Mouse (Mus musculus): ENCODE results near the gene Snrk.
A peak's percentile ranks its signal among the peaks of the same experiment; 100 is the strongest.
"Not testable (repeated sequence)": the region's sequence is repeated elsewhere in the genome, so short reads cannot be mapped to it uniquely, and the experiment has no call there.

The Snrk gene

GRCm38 (mm10) chr9:122144776-122145175, 27.7 kb downstream of the Snrk start:
- Histone ChIP-seq H3K36me3 (ENCODE audit: control insufficient read depth, insufficient read depth, low read length, poor library complexity, severe bottlenecking) (peaks cover 8% of the 10 kb centered on the region), H3K27me3 (ENCODE audit: control insufficient read depth, insufficient read depth, low read length, poor library complexity, severe bottlenecking) (no peaks in the 10 kb centered on the region)
- DNase-seq (ENCODE audit: low read depth, low spot score): peak; percentile 16

DNA sequence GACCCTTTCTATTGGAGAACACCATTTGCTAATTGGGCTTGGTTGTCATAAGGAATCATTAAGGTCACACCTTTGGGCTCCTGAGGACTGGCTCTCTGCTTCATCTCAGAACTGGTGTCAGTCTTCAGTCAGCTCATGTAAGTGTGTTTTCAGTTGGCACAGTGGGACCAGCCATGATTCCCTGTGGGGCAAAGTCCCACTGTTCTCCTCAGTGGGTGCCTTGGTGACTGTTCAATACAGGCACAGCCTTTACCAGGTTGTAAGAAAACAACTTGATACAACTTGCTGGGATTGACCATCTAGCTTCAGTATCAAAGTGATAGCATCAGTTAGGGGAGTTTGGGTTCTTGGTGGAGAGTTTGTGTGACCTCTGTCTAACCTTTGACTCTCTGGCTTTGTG, 28.6 kb downstream of the Snrk start:
- Histone ChIP-seq H3K36me3 (ENCODE audit: control insufficient read depth, insufficient read depth, low read length, poor library complexity, severe bottlenecking) (peaks cover 5% of the 10 kb centered on the region), H3K27me3 (ENCODE audit: control insufficient read depth, insufficient read depth, low read length, poor library complexity, severe bottlenecking) (no peaks in the 10 kb centered on the region)
- DNase-seq (ENCODE audit: low read depth, low spot score): no peak

- Histone ChIP-seq H3K27me3 (ENCODE audit: control insufficient read depth, insufficient read depth, low read length, poor library complexity, severe bottlenecking) (no peaks in the 10 kb centered on the region), H3K36me3 (ENCODE audit: control insufficient read depth, insufficient read depth, low read length, poor library complexity, severe bottlenecking) (peaks cover 5% of the 10 kb centered on the region)
- no peak for DNase-seq (ENCODE audit: low read depth, low spot score)
Measured at GRCm38 (mm10) chr9:122146124-122146870, 29.2 kb downstream of the Snrk start.

DNA sequence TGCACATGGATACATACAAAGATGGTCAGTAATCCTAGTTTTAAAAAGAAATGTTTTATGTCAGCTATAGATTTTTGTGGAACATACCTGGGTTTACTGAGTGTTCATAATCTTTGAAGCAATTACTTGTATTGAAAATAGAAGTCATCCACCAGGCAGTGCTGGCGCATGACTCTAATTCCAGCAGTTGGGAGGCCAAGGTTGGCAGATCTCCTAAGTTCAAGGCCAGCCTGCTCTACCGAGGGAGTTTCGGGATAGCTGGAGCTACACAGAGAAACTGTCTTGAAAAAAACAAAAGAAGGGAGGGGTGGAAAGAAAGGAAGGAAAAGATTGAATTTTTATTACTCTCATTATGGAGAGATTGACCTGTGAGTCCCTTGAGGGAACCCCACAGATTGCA, 31.3 kb downstream of the Snrk start:
- no peaks in the 10 kb centered on the region for H3K27me3 ChIP-seq (ENCODE audit: control insufficient read depth, insufficient read depth, low read length, poor library complexity, severe bottlenecking)
- peaks cover 3% of the 10 kb centered on the region; the same call in 1 of the 2 replicates for H3K36me3 ChIP-seq (ENCODE audit: control insufficient read depth, insufficient read depth, low read length, poor library complexity, severe bottlenecking)
- no peak for DNase-seq (ENCODE audit: low read depth, low spot score)

DNA sequence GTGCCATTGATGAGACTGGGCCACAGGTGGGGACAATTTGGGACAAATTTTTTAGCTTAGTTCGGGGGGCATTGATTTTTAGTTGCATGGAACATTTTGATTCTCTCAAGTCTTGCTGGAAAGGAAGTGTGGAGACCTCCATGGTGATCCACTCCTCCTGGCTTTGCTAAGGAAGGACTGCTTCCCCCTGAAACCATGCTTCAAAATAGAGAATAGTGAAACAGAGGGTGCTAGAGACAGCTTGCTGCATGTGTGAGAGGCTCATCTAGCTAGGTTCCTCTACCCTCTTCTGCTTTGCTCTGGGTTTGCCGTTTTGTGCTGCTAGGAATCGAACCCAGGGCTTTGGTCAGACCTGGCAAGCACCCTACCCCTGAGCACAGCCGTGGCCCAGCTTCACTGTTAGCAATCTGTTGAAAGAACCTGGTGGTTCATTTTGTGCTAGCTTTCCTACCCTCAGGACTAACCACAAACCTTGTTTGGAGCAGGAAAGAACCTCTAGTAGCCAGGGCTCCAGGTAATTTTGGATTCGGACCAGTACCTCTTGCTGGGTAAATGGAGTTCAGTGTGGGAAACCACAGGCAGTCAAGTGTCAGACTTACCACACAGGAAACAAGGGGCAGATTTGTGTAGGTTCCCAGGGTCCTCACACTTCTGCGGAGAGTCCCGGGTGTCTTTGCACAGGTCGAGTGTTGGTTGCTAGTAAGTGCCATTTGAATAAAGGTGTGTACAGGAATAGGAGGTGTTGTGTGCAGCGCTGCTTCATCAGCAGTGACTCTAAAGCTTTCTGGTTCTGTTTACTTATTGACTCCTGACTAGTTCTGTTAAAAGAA, 33.1 kb downstream of the Snrk start:
- H3K27me3 ChIP-seq (ENCODE audit: control insufficient read depth, insufficient read depth, low read length, poor library complexity, severe bottlenecking): no peaks in the 10 kb centered on the region
- no peaks in the 10 kb centered on the region for H3K36me3 ChIP-seq (ENCODE audit: control insufficient read depth, insufficient read depth, low read length, poor library complexity, severe bottlenecking)
- DNase-seq (ENCODE audit: low read depth, low spot score): peak; percentile 13

DNA sequence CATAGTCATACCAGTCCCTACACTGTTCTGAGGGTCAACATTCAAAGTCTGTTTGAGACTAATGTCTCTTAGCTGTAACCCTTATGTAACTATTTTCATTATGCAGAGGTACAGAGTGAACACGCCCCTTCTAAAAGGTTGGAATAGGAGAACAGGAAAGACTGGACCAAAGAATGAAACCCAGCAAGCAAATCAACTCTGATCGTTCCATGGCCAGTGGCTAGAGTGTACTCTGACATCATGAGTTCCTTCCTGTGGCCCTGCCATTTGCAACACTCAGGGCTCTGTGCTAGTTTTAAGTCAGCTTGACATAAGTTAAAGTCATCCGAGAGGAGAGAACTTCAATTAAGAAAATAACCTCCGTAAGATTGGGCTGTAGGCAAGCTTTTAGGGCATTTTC, 35.0 kb downstream of the Snrk start:
- DNase-seq (ENCODE audit: low read depth, low spot score): no peak
- no peaks in the 10 kb centered on the region for H3K27me3 ChIP-seq (ENCODE audit: control insufficient read depth, insufficient read depth, low read length, poor library complexity, severe bottlenecking)
- H3K36me3 ChIP-seq (ENCODE audit: control insufficient read depth, insufficient read depth, low read length, poor library complexity, severe bottlenecking): peaks cover 1% of the 10 kb centered on the region; the same call in 1 of the 2 replicates

DNA sequence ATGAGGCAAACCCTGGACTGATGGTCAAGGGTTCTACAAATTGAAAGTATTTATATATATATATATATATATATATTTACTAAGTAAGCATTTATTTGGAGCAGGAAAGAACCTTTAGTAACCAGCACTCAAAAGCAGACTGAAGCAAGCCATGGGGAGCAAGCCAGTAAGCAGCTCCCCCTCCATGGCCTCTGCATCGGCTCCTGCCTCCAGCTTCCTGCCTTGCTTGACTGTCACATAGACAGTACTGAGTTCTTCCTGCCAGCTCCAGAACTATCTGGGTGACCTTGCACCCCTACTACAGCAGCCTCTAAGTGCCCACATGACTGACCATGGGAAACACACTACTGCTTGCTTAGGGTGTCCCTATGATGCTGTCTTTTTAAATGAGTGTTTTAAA, 35.4 kb downstream of the Snrk start:
- Histone ChIP-seq H3K27me3 (ENCODE audit: control insufficient read depth, insufficient read depth, low read length, poor library complexity, severe bottlenecking) (no peaks in the 10 kb centered on the region), H3K36me3 (ENCODE audit: control insufficient read depth, insufficient read depth, low read length, poor library complexity, severe bottlenecking) (peaks cover 4% of the 10 kb centered on the region; the same call in 1 of the 2 replicates)
- DNase-seq (ENCODE audit: low read depth, low spot score): no peak

GRCm38 (mm10) chr9:122153436-122153835, 36.4 kb downstream of the Snrk start:
- no peak for DNase-seq (ENCODE audit: low read depth, low spot score)
- H3K36me3 ChIP-seq (ENCODE audit: control insufficient read depth, insufficient read depth, low read length, poor library complexity, severe bottlenecking): peaks cover 7% of the 10 kb centered on the region; the same call in 1 of the 2 replicates
- no peaks in the 10 kb centered on the region for H3K27me3 ChIP-seq (ENCODE audit: control insufficient read depth, insufficient read depth, low read length, poor library complexity, severe bottlenecking)

DNA sequence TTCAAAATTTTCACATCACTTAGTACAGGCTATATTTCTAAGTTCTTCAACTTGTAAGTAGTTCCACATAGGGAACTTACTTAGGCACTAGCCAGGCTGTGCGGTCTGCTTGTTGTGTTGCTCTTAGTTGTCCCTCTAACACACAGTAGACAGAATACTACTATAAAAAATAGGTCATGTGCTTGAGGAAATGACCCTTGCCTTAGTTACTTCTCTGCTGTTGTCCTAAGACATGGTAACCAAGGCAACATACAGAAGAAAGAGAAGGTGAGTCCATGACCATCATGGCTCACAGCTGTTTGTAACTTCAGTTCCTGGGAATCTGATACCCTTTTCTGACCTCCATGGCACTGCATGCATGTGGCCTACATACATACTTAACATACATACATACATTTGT, 38.1 kb downstream of the Snrk start:
- peaks cover 7% of the 10 kb centered on the region; the same call in 1 of the 2 replicates for H3K36me3 ChIP-seq (ENCODE audit: control insufficient read depth, insufficient read depth, low read length, poor library complexity, severe bottlenecking)
- DNase-seq (ENCODE audit: low read depth, low spot score): no peak

DNA sequence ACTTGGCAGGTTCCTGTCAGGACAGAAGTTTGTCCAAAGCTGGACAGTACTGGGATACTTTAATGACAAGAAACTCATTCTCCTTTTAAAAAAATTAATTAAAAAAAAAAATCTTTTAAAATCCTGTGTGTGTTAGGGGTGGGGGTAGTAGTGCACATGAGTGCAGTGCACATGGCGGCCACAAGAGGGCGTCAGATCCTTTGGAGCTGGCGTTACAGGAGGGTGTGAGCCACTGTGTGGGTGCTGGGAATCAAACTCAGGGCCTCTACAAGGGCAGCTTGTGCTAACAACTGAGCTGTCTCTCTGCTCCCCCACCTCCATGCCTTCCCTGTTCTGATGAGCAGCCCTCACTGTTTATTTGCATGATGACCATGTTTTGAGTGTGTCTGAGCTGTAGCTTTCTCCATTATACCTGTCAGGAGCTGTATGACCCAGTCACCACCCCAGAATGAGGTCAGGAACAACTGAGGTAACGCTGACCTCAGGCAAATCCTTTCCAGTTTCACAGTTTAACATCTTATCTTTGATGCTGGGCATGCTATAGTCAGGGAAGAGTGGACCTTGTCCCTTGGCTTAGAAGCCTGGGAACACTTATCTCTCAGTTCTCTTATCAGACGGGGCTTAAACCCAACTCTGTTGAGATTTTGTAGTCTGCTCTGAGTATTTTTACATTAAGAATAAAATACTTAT, 39.5 kb downstream of the Snrk start:
- Histone ChIP-seq H3K27me3 (ENCODE audit: control insufficient read depth, insufficient read depth, low read length, poor library complexity, severe bottlenecking) (no peaks in the 10 kb centered on the region), H3K36me3 (ENCODE audit: control insufficient read depth, insufficient read depth, low read length, poor library complexity, severe bottlenecking) (peaks cover 7% of the 10 kb centered on the region; the same call in 1 of the 2 replicates)
- DNase-seq (ENCODE audit: low read depth, low spot score): peak; percentile 19

More for the DNA sequence above, 38.1 kb downstream of the Snrk start:
- H3K27me3 ChIP-seq (ENCODE audit: control insufficient read depth, insufficient read depth, low read length, poor library complexity, severe bottlenecking): no peaks in the 10 kb centered on the region

- H3K27me3 ChIP-seq (ENCODE audit: control insufficient read depth, insufficient read depth, low read length, poor library complexity, severe bottlenecking): no peaks in the 10 kb centered on the region
- peaks cover 7% of the 10 kb centered on the region; the same call in 1 of the 2 replicates for H3K36me3 ChIP-seq (ENCODE audit: control insufficient read depth, insufficient read depth, low read length, poor library complexity, severe bottlenecking)
Measured at GRCm38 (mm10) chr9:122157079-122157441, 40.0 kb downstream of the Snrk start.

GRCm38 (mm10) chr9:122164535-122164934, 47.5 kb downstream of the Snrk start:
- DNase-seq (ENCODE audit: low read depth, low spot score): no peak

More at GRCm38 (mm10) chr9:122157079-122157441, 40.0 kb downstream of the Snrk start:
- DNase-seq (ENCODE audit: low read depth, low spot score): no peak

DNA sequence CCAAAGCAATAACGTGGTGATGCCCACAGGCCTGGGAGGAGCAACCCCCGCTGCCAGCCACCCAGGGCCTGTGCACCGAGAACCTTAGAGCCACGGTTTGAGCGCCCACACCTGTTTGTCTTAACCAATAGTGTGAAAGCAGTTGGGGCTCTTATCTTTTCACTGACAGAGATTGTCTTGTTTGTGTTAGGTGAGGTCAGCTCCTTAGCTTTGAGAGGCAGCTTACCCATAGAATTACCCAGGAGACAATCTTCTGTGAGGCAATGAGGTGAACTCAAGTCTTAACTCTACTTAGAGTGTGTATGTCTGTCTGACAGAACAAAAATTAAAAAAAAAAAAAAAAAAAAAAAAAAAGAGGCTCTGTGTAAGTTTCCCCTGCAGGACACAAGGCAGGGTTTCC, 50.7 kb downstream of the Snrk start:
- not testable (repeated sequence) for DNase-seq (ENCODE audit: low read depth, low spot score); H3K27me3 ChIP-seq (ENCODE audit: control insufficient read depth, insufficient read depth, low read length, poor library complexity, severe bottlenecking)
- peaks cover 22% of the 10 kb centered on the region for H3K36me3 ChIP-seq (ENCODE audit: control insufficient read depth, insufficient read depth, low read length, poor library complexity, severe bottlenecking)

More at GRCm38 (mm10) chr9:122164535-122164934, 47.5 kb downstream of the Snrk start:
- no peaks in the 10 kb centered on the region for H3K27me3 ChIP-seq (ENCODE audit: control insufficient read depth, insufficient read depth, low read length, poor library complexity, severe bottlenecking)
- peaks cover 20% of the 10 kb centered on the region for H3K36me3 ChIP-seq (ENCODE audit: control insufficient read depth, insufficient read depth, low read length, poor library complexity, severe bottlenecking)

DNA sequence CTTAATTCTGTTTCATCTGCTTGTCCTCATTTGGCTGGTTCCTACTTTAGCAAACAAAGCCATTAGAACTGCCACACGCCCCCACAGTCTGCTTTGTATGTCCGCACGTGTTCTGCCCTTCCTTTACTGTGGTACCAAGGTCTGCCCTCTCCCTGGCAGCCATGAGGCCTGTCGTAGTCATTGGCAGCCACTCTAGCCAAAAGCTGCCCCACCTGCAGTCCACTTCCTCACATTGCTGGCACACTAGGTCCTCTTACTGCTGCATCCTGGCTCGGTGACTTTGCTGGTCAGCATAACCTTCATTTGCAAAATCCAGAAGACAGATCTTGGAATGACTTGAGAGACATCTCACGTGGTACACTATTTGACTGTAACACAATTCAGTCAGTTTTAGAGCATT, 52.8 kb downstream of the Snrk start:
- Histone ChIP-seq H3K36me3 (ENCODE audit: control insufficient read depth, insufficient read depth, low read length, poor library complexity, severe bottlenecking) (peaks cover 9% of the 10 kb centered on the region; the same call in 1 of the 2 replicates), H3K27me3 (ENCODE audit: control insufficient read depth, insufficient read depth, low read length, poor library complexity, severe bottlenecking) (no peaks in the 10 kb centered on the region)
- no peak for DNase-seq (ENCODE audit: low read depth, low spot score)
